Mouse (Mus musculus) kidney, adult 9 months (tissue): Measurements from ENCODE around the gene Ick.

ENCODE experiments used
- DNase-seq: peaks from one replicate; pipeline ENCODE4 v3.0.0; 2022

Ick gene

GRCm38 (mm10) chr9:78195034-78195433, 86.0 kb downstream of the Ick start:
- no peak for DNase-seq

- DNase-seq = no peak
Observed at GRCm38 (mm10) chr9:78197801-78198200, 88.8 kb downstream of the Ick start.

- peak; percentile 75 for DNase-seq
Observed at GRCm38 (mm10) chr9:78204194-78204593, 95.2 kb downstream of the Ick start.

- DNase-seq = no peak
Observed at GRCm38 (mm10) chr9:78208956-78209355, 100.0 kb downstream of the Ick start.

- DNase-seq = no peak
Observed at GRCm38 (mm10) chr9:78210079-78210478, 101.1 kb downstream of the Ick start.

- no peak for DNase-seq
Observed at GRCm38 (mm10) chr9:78210821-78211220, 101.8 kb downstream of the Ick start.

GRCm38 (mm10) chr9:78211521-78211920, 102.5 kb downstream of the Ick start:
- DNase-seq = no peak

GRCm38 (mm10) chr9:78212341-78213049, 103.5 kb downstream of the Ick start:
- no peak for DNase-seq

- DNase-seq = peak; percentile 67
Observed at GRCm38 (mm10) chr9:78217074-78217473, 108.1 kb downstream of the Ick start.
